Mouse (Mus musculus) hindbrain, postnatal 0 days (tissue): ENCODE data around the gene Clec12b. TPM values are rescaled to one million over a fixed set of nuclear protein-coding genes. Genes with fewer than 3 reads are reported as not detected.

Experiments
- ATAC-seq: fragments of 200-750 bp; cut with Nextera tagmentation; 2 replicates; pipeline ENCODE4 v1.8.0; 2017; ENCODE audit warnings: mild to moderate bottlenecking, moderate TSS enrichment, moderate library complexity
- DNase-seq: peaks from one replicate; pipeline ENCODE4 v3.0.0-alpha.2; 2015; ENCODE audit warnings: low spot score
- H3K27ac ChIP-seq: fragments of 300-500 bp; sonication (generic); 2 replicates; pipeline ENCODE4 v1.5.1; 2014; ENCODE audit warnings: mild to moderate bottlenecking
- H3K27me3 ChIP-seq: fragments of 300-500 bp; sonication (generic); 2 replicates; pipeline ENCODE4 v1.6.1; 2014; ENCODE audit warnings: low read length, mixed read lengths; ENCODE audit not compliant: insufficient read depth
- H3K36me3 ChIP-seq: fragments of 300-500 bp; sonication (generic); 2 replicates; pipeline ENCODE4 v1.6.1; 2014; ENCODE audit warnings: low read length, mixed read lengths; ENCODE audit not compliant: insufficient read depth
- H3K4me1 ChIP-seq: fragments of 300-500 bp; sonication (generic); 2 replicates; pipeline ENCODE4 v1.6.1; 2014; ENCODE audit warnings: antibody characterized with exemption, low read length, mixed read lengths; ENCODE audit not compliant: insufficient read depth
- H3K4me2 ChIP-seq: fragments of 300-500 bp; sonication (generic); 2 replicates; pipeline ENCODE4 v1.6.1; 2014; ENCODE audit warnings: low read depth, mild to moderate bottlenecking, low read length, moderate library complexity, mixed read lengths
- H3K4me3 ChIP-seq: fragments of 300-500 bp; sonication (generic); 2 replicates; pipeline ENCODE4 v1.5.1; 2014; ENCODE audit warnings: low read length
- H3K9ac ChIP-seq: fragments of 300-500 bp; sonication (generic); replicated peaks from 2 replicates; pipeline ENCODE4 v1.6.1; 2014; ENCODE audit warnings: mild to moderate bottlenecking, low read length, moderate library complexity, mixed read lengths
- H3K9me3 ChIP-seq: fragments of 300-500 bp; sonication (generic); 2 replicates; pipeline ENCODE4 v1.6.1; 2016; ENCODE audit warnings: low read length, mixed read lengths
- CTCF ChIP-seq: IDR thresholded peaks from 2 replicates; pipeline ENCODE4 v1.5.1; 2016; ENCODE audit warnings: antibody characterized with exemption, control low read depth, low read depth
- WGBS: fragments of 180-500 bp; shearing (Covaris S2); extraction: QIAGEN DNeasy Blood & Tissue Kit; methylation state at CpG from one replicate; pipeline ENCODE4 v1.1.7; 2014; 5-methylcytosine and 5-hydroxymethylcytosine counted together
- polyA plus RNA-seq: library from polyadenylated mRNA; unstranded; fragments of >200 nt; fragmentation: Nextera tagmentation; extraction: Ambion mirVana; gene quantifications from 2 replicates; pipeline ENCODE4 v1.2.1, GENCODE M21; 2015
- total RNA-seq: library from RNA; depleted of rRNA; stranded (reverse); fragments of >200 nt; gene quantifications from 2 replicates; pipeline ENCODE4 v1.2.3, GENCODE M21; 2014

The Clec12b gene
- total and polyA plus RNA-seq, 2 experiments from 2014 or later: 0.42 to 0.49 TPM

GRCm38 (mm10) chr6:129374937-129375471 is 10.7 kb downstream of the Clec12b start:
- ATAC-seq (no peak), DNase-seq (no peak)
- Histone ChIP-seq H3K4me1 (no peaks in the 10 kb centered on the region), H3K9ac (no peak overlapping the region), H3K4me3 (no peak overlapping the region), H3K36me3 (no peaks in the 10 kb centered on the region), H3K4me2 (no peak overlapping the region), H3K9me3 (no peaks in the 10 kb centered on the region), H3K27me3 (no peaks in the 10 kb centered on the region), H3K27ac (no peak overlapping the region)
- 89% methylated on average over 2 of the region's 2 CpGs for whole genome bisulfite sequencing
- no peak for TF ChIP-seq CTCF

GRCm38 (mm10) chr6:129369374-129370132 is 16.1 kb downstream of the Clec12b start:
- no peak overlapping the region for H3K9ac ChIP-seq
- no peak for TF ChIP-seq CTCF
- ATAC-seq: no peak
- no peak for DNase-seq
- H3K4me2 ChIP-seq: no peak overlapping the region
- no peaks in the 10 kb centered on the region for H3K4me1 ChIP-seq
- no peaks in the 10 kb centered on the region for H3K27me3 ChIP-seq
- H3K36me3 ChIP-seq: no peaks in the 10 kb centered on the region
- 65% methylated on average over 7 of the region's 7 CpGs for WGBS
- H3K27ac ChIP-seq: no peak overlapping the region
- H3K9me3 ChIP-seq: no peaks in the 10 kb centered on the region
- H3K4me3 ChIP-seq: no peak overlapping the region

DNA sequence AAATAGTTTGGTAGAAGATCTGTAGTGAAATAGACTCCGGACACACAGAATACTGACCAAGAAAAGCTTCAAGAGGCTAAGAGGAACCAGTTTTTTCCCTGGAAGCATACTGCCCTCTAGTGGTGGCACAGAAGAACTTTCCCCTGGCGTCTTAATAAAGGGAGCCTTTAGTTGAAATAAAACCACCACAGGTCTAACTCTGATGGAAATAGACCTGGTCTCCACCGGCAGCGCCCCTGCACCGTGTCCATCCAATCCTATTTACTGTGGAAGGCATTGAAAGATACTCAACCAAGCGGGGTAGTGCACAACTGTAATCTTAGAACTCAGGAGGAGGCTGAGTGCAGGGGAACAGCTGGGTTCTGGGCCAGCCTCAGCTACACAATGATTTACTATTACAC is 19.7 kb downstream of the Clec12b start:
- no peaks in the 10 kb centered on the region for H3K4me1 ChIP-seq
- H3K36me3 ChIP-seq: no peaks in the 10 kb centered on the region
- TF ChIP-seq CTCF: peak; percentile 89
- no peaks in the 10 kb centered on the region for H3K9me3 ChIP-seq
- H3K27me3 ChIP-seq: no peaks in the 10 kb centered on the region
- no peak overlapping the region for H3K4me2 ChIP-seq
- ATAC-seq: peak; percentile 75
- no peak overlapping the region for H3K4me3 ChIP-seq
- H3K27ac ChIP-seq: no peak overlapping the region
- H3K9ac ChIP-seq: no peak overlapping the region
- DNase-seq: peak; percentile 86
- WGBS: 11% methylated on average over 6 of the region's 6 CpGs

DNA sequence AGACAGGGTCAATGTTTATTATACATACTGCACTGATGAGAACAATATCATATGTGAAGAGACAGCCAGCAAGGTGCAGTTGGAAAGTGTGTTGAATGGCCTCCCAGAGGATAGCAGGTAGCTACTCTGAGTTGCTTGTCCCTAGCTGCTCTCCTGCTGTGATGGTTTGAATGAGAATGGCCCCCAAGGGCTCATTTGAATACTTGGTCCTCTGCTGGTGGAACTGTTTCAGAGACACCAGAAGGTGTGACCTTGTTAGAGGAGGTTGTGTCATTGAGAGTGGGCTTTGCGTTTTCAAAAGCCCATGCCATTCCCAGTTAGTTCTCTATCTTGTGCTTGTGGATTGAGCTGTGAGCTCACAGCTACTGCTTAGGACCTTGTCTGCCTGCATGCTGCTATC is 21.7 kb downstream of the Clec12b start:
- TF ChIP-seq CTCF: no peak
- H3K27me3 ChIP-seq: no peaks in the 10 kb centered on the region
- no peaks in the 10 kb centered on the region for H3K4me1 ChIP-seq
- DNase-seq (no peak), ATAC-seq (no peak)
- 38% methylated on average over 1 of the region's 1 CpGs for WGBS
- no peak overlapping the region for H3K4me2 ChIP-seq
- no peaks in the 10 kb centered on the region for H3K36me3 ChIP-seq
- no peaks in the 10 kb centered on the region for H3K9me3 ChIP-seq
- no peak overlapping the region for H3K4me3 ChIP-seq
- no peak overlapping the region for H3K27ac ChIP-seq
- no peak overlapping the region for H3K9ac ChIP-seq

DNA sequence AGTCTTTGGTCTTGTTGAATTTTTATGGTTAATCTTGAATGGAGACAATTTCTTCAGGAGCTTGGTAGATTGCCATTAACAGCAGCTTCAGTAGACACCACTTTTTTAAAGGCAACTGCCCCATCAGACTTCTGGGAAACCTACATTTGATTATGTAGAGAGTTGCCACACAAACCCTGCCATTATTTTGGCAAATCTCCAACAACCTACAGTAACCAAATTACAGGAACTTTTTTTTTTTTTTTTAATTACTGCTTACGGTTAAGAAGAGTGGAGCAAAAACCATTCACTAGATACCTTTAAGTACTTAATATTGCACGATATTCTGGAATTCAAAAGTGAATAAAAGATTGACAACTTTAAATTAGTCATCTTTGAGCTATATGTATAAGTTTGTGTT is 26.2 kb downstream of the Clec12b start:
- Histone ChIP-seq H3K4me2 (no peak overlapping the region), H3K9me3 (no peaks in the 10 kb centered on the region), H3K27ac (no peak overlapping the region), H3K9ac (no peak overlapping the region), H3K4me1 (no peaks in the 10 kb centered on the region), H3K27me3 (no peaks in the 10 kb centered on the region), H3K4me3 (no peak overlapping the region), H3K36me3 (no peaks in the 10 kb centered on the region)
- ATAC-seq (no peak), DNase-seq (no peak)
- WGBS: 90% methylated on average over 2 of the region's 2 CpGs
- no peak for TF ChIP-seq CTCF

DNA sequence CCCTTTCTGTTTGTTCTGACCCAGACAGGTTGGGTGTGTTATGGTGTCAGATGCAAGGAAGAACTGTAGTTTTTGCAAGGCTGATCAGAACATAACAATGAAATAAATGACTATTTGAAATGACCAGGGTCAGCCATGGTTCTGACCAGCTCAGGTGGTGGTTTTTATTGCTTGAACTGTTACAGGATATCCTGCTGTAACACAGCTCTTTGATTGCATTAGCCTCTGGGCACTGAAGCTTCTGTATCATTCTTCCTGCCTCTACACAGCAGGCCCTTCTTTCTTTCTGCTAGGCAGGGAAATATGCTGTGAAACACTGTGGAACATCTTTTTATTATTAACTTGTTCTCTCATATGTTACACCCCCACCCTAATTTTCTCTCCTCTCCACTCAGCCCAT is 29.2 kb downstream of the Clec12b start:
- no peak overlapping the region for H3K9ac ChIP-seq

GRCm38 (mm10) chr6:129355774-129356173 is 29.9 kb downstream of the Clec12b start:
- Histone ChIP-seq H3K27me3 (no peaks in the 10 kb centered on the region), H3K9me3 (no peaks in the 10 kb centered on the region), H3K4me2 (no peak overlapping the region), H3K27ac (no peak overlapping the region), H3K4me1 (no peaks in the 10 kb centered on the region), H3K9ac (no peak overlapping the region), H3K4me3 (no peak overlapping the region), H3K36me3 (no peaks in the 10 kb centered on the region)
- TF ChIP-seq CTCF: no peak
- 94% methylated on average over 2 of the region's 2 CpGs for WGBS
- ATAC-seq (no peak), DNase-seq (no peak)

More for the DNA sequence above, 29.2 kb downstream of the Clec12b start:
- TF ChIP-seq CTCF: no peak
- Histone ChIP-seq H3K27me3 (no peaks in the 10 kb centered on the region), H3K36me3 (no peaks in the 10 kb centered on the region), H3K27ac (no peak overlapping the region), H3K4me2 (no peak overlapping the region), H3K4me3 (no peak overlapping the region), H3K4me1 (no peaks in the 10 kb centered on the region), H3K9me3 (no peaks in the 10 kb centered on the region)
- ATAC-seq: no peak
- no peak for DNase-seq
